Comparison of ENCODE assay signal across 8 mouse cellular contexts in the genomic region with DNA sequence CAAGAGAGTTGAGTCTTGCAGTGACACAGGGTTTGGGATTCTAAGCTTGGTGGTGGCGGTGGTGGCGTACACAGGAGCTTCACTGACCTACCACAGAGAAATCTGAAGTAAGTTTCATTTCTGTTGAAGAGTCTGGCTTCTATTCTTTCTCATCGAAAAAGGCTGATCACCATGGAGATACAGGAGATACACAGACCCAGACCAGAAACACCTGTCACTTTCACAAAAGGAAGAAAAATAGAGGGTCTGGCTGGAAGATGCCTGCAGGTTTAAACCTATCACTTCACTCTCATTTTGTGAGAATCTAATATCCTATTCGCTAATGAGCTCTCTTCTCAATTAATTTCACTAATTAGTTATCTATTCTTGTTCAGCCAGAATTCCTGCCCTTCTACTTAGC. TPM values are rescaled to one million over a fixed set of nuclear protein-coding genes. Genes with fewer than 3 reads are reported as not detected.
DNase-seq lines count a peak whose midpoint lies in the region; ATAC-seq lines count a peak whose summit lies in the region.

No protein-coding gene starts in this region.

- no peak overlapping the region for H3K27ac ChIP-seq in lung, embryonic 16.5 days (ENCODE audit: low read length)
- no peak overlapping the region for H3K27ac ChIP-seq in limb, embryonic 15.5 days
- H3K27ac ChIP-seq in stomach, embryonic 15.5 days, result no peak overlapping the region

- H3K9me3 ChIP-seq in lung, embryonic 16.5 days (ENCODE audit: control insufficient read depth, low read length), result no peaks in the 10 kb centered on the region
- H3K9me3 ChIP-seq in limb, embryonic 15.5 days, result no peaks in the 10 kb centered on the region
- no peaks in the 10 kb centered on the region for H3K9me3 ChIP-seq in stomach, embryonic 15.5 days

- H3K4me1 ChIP-seq in lung, embryonic 16.5 days (replicated peaks; ENCODE audit: control insufficient read depth, insufficient read depth, low read length), result peaks cover 16% of the 10 kb centered on the region
- peaks cover 18% of the 10 kb centered on the region for H3K4me1 ChIP-seq in limb, embryonic 15.5 days
- H3K4me1 ChIP-seq in stomach, embryonic 15.5 days, result peaks cover 10% of the 10 kb centered on the region

- WGBS in lung, embryonic 16.5 days, result 66% methylated on average over 4 of the region's 4 CpGs
- 77% methylated on average over 4 of the region's 4 CpGs for WGBS in limb, embryonic 15.5 days
- WGBS in stomach, embryonic 15.5 days, result 67% methylated on average over 4 of the region's 4 CpGs

- DNase-seq in CD4-positive, CD25-positive, alpha-beta regulatory T cell, adult 2 months (ENCODE audit: low read depth, low spot score), result peak; percentile 31
- DNase-seq in lung, postnatal 36 days, result no peak
- DNase-seq in layer of hippocampus, adult 9-11 months, result no peak
- no peak for DNase-seq in urinary bladder, postnatal 10 days (ENCODE audit: low spot score)

- ATAC-seq in CD4-positive, CD25-positive, alpha-beta regulatory T cell, adult 4 months, result no peak
- ATAC-seq in lung, embryonic 16.5 days (ENCODE audit: low read depth), result no peak
- no peak for ATAC-seq in limb, embryonic 15.5 days (ENCODE audit: insufficient number of reproducible peaks, low FRiP score, low TSS enrichment, low read depth)
- ATAC-seq in stomach, embryonic 15.5 days (ENCODE audit: insufficient read depth, low FRiP score, low read depth), result no peak

- no peak overlapping the region for H3K9ac ChIP-seq in lung, embryonic 16.5 days (ENCODE audit: low read length)
- H3K9ac ChIP-seq in limb, embryonic 15.5 days, result no peak overlapping the region
- H3K9ac ChIP-seq in stomach, embryonic 15.5 days, result no peak overlapping the region

- peak overlapping the region; percentile 91 for H3K4me2 ChIP-seq in lung, embryonic 16.5 days (ENCODE audit: low read depth, low read length)
- H3K4me2 ChIP-seq in limb, embryonic 15.5 days, result peak overlapping the region; percentile 87
- peak overlapping the region; percentile 93 for H3K4me2 ChIP-seq in stomach, embryonic 15.5 days

- peak overlapping the region; percentile 81; the same call in 1 of the 2 replicates for H3K4me3 ChIP-seq in lung, embryonic 16.5 days (ENCODE audit: low read length)
- H3K4me3 ChIP-seq in limb, embryonic 15.5 days, result peak overlapping the region; percentile 84; the same call in 1 of the 2 replicates
- peak overlapping the region; percentile 84; the same call in 1 of the 2 replicates for H3K4me3 ChIP-seq in stomach, embryonic 15.5 days (replicated peaks)

- H3K27me3 ChIP-seq in lung, embryonic 16.5 days (ENCODE audit: control insufficient read depth, insufficient read depth, low read depth, low read length), result no peaks in the 10 kb centered on the region
- no peaks in the 10 kb centered on the region for H3K27me3 ChIP-seq in limb, embryonic 15.5 days
- 0 out of 2 replicates have a peak, but pooled peaks cover 2% of the 10 kb centered on the region for H3K27me3 ChIP-seq in stomach, embryonic 15.5 days (replicated peaks)

- no peaks in the 10 kb centered on the region for H3K36me3 ChIP-seq in lung, embryonic 16.5 days (ENCODE audit: control insufficient read depth, insufficient read depth, low read length)
- H3K36me3 ChIP-seq in limb, embryonic 15.5 days, result no peaks in the 10 kb centered on the region
- H3K36me3 ChIP-seq in stomach, embryonic 15.5 days, result no peaks in the 10 kb centered on the region

RNA-seq across cellular contexts. Expression of gene B4galt5, which starts 1.6 kb away (rescaled TPM):
- 1 to 10 TPM; 6.3 to 9.4 TPM for polyA plus RNA-seq in CD4-positive, CD25-positive, alpha-beta regulatory T cell, adult 4 months (2017; shearing (Covaris generic))
- 7.3 and 8.3 TPM in 2 replicates for polyA plus RNA-seq in lung, embryonic 16.5 days (2015; fragmentation: Nextera tagmentation; extraction: Ambion mirVana)
- polyA plus RNA-seq in limb, embryonic 15.5 days (2015; fragmentation: Nextera tagmentation; extraction: Ambion mirVana), result 11.2 and 14.8 TPM in 2 replicates
- polyA plus RNA-seq in stomach, embryonic 15.5 days (2015; fragmentation: Nextera tagmentation; extraction: Ambion mirVana), result 16.7 and 17.0 TPM in 2 replicates
